Mouse (Mus musculus) forebrain, embryonic 11.5 days (tissue): Measurements from ENCODE around the gene Hspd1. TPM values are rescaled to one million over a fixed set of nuclear protein-coding genes. Genes with fewer than 3 reads are reported as not detected.
"Not testable (repeated sequence)": the region's sequence is repeated elsewhere in the genome, so short reads cannot be mapped to it uniquely, and the experiment has no call there.

ENCODE experiments used
- ATAC-seq: fragments of 200-750 bp; cut with Nextera tagmentation; replicated peaks from 2 replicates; pipeline ENCODE4 v1.8.0; 2017; ENCODE audit warnings: moderate TSS enrichment; ENCODE audit not compliant: low FRiP score
- DNase-seq: peaks from one replicate; pipeline ENCODE4 v3.0.0-alpha.2; 2017; ENCODE audit warnings: low spot score
- H3K27ac ChIP-seq: fragments of 300-500 bp; sonication (generic); 2 replicates; pipeline ENCODE4 v1.5.1; 2014; ENCODE audit warnings: low read depth, low read length
- H3K27me3 ChIP-seq: fragments of 300-500 bp; sonication (generic); 2 replicates; pipeline ENCODE4 v1.6.1; 2014; ENCODE audit warnings: mild to moderate bottlenecking, low read length, mixed read lengths; ENCODE audit not compliant: control insufficient read depth, insufficient read depth
- H3K36me3 ChIP-seq: fragments of 300-500 bp; sonication (generic); 2 replicates; pipeline ENCODE4 v1.6.1; 2014; ENCODE audit warnings: mild to moderate bottlenecking, low read length, moderate library complexity, mixed read lengths; ENCODE audit not compliant: control insufficient read depth, insufficient read depth
- H3K4me1 ChIP-seq: fragments of 300-500 bp; sonication (generic); replicated peaks from 2 replicates; pipeline ENCODE4 v1.6.1; 2014; ENCODE audit warnings: low read length, mixed read lengths; ENCODE audit not compliant: control insufficient read depth, insufficient read depth
- H3K4me2 ChIP-seq: fragments of 300-500 bp; sonication (generic); 2 replicates; pipeline ENCODE4 v1.6.1; 2014; ENCODE audit warnings: low read depth, mild to moderate bottlenecking, low read length, moderate library complexity, mixed read lengths; ENCODE audit not compliant: severe bottlenecking
- H3K4me3 ChIP-seq: fragments of 300-500 bp; sonication (generic); 2 replicates; pipeline ENCODE4 v1.5.1; 2014; ENCODE audit warnings: low read depth, low read length
- H3K9ac ChIP-seq: fragments of 300-500 bp; sonication (generic); 2 replicates; pipeline ENCODE4 v1.6.1; 2014; ENCODE audit warnings: low read length
- H3K9me3 ChIP-seq: fragments of 300-500 bp; sonication (generic); 2 replicates; pipeline ENCODE4 v1.6.1; 2016; ENCODE audit warnings: low read length, mixed read lengths; ENCODE audit not compliant: control insufficient read depth
- WGBS: fragments of 180-500 bp; shearing (Covaris S2); extraction: QIAGEN DNeasy Blood & Tissue Kit; methylation state at CpG from one replicate; pipeline ENCODE4 v1.1.7; 2014; 5-methylcytosine and 5-hydroxymethylcytosine counted together
- polyA plus RNA-seq: library from polyadenylated mRNA; unstranded; fragments of >200 nt; fragmentation: Nextera tagmentation; extraction: Ambion mirVana; gene quantifications from 2 replicates; pipeline ENCODE4 v1.2.1, GENCODE M21; 2014

The Hspd1 gene
- polyA plus RNA-seq, 1 experiment from 2014 or later = 416 TPM

GRCm38 (mm10) chr1:55129716-55130115 lies 41.7 kb upstream of the Hspd1 start:
- H3K9me3 ChIP-seq = no peaks in the 10 kb centered on the region
- ATAC-seq = no peak
- H3K4me2 ChIP-seq = no peak overlapping the region
- no peaks in the 10 kb centered on the region for H3K36me3 ChIP-seq
- 0 out of 2 replicates have a peak, but pooled peaks cover 3% of the 10 kb centered on the region for H3K4me1 ChIP-seq
- no peak overlapping the region for H3K4me3 ChIP-seq
- WGBS = 92% methylated on average over 5 of the region's 5 CpGs
- H3K27ac ChIP-seq = no peak overlapping the region
- H3K27me3 ChIP-seq = no peaks in the 10 kb centered on the region
- no peak overlapping the region for H3K9ac ChIP-seq
- no peak for DNase-seq

GRCm38 (mm10) chr1:55124136-55124535 lies 36.1 kb upstream of the Hspd1 start:
- 93% methylated on average over 2 of the region's 2 CpGs for WGBS
- not testable (repeated sequence) for H3K9ac ChIP-seq, H3K4me1 ChIP-seq, H3K4me3 ChIP-seq, H3K4me2 ChIP-seq, H3K9me3 ChIP-seq, ATAC-seq, H3K36me3 ChIP-seq, H3K27me3 ChIP-seq, H3K27ac ChIP-seq, DNase-seq

GRCm38 (mm10) chr1:55123561-55123960 lies 35.5 kb upstream of the Hspd1 start:
- Histone ChIP-seq H3K9ac (no peak overlapping the region), H3K4me3 (no peak overlapping the region), H3K36me3 (no peaks in the 10 kb centered on the region), H3K4me1 (no peaks in the 10 kb centered on the region), H3K27ac (no peak overlapping the region), H3K4me2 (no peak overlapping the region), H3K27me3 (no peaks in the 10 kb centered on the region), H3K9me3 (no peaks in the 10 kb centered on the region)
- 95% methylated on average over 2 of the region's 2 CpGs for WGBS
- ATAC-seq (no peak), DNase-seq (no peak)

- Histone ChIP-seq H3K9me3 (no peaks in the 10 kb centered on the region), H3K27ac (no peak overlapping the region), H3K36me3 (no peaks in the 10 kb centered on the region), H3K9ac (no peak overlapping the region), H3K27me3 (no peaks in the 10 kb centered on the region), H3K4me2 (no peak overlapping the region), H3K4me3 (no peak overlapping the region), H3K4me1 (no peaks in the 10 kb centered on the region)
- no peak for ATAC-seq
- no peak for DNase-seq
- WGBS = 88% methylated on average over 5 of the region's 5 CpGs
These were observed 35.0 kb upstream of the Hspd1 start for GRCm38 (mm10) chr1:55123046-55123445.

GRCm38 (mm10) chr1:55109066-55109766 lies 21.2 kb upstream of the Hspd1 start:
- 89% methylated on average over 4 of the region's 4 CpGs for WGBS
- no peaks in the 10 kb centered on the region for H3K9me3 ChIP-seq
- H3K27me3 ChIP-seq = no peaks in the 10 kb centered on the region
- no peaks in the 10 kb centered on the region for H3K4me1 ChIP-seq
- no peak overlapping the region for H3K4me2 ChIP-seq
- no peak overlapping the region for H3K9ac ChIP-seq
- ATAC-seq = no peak
- H3K27ac ChIP-seq = no peak overlapping the region
- no peak overlapping the region for H3K4me3 ChIP-seq
- no peak for DNase-seq
- no peaks in the 10 kb centered on the region for H3K36me3 ChIP-seq

GRCm38 (mm10) chr1:55108473-55108872 lies 20.4 kb upstream of the Hspd1 start:
- no peak overlapping the region for H3K9ac ChIP-seq

GRCm38 (mm10) chr1:55107644-55108043 lies 19.6 kb upstream of the Hspd1 start:
- Histone ChIP-seq H3K4me1 (no peaks in the 10 kb centered on the region), H3K36me3 (no peaks in the 10 kb centered on the region), H3K9me3 (no peaks in the 10 kb centered on the region), H3K4me3 (no peak overlapping the region), H3K27ac (no peak overlapping the region), H3K27me3 (no peaks in the 10 kb centered on the region), H3K4me2 (no peak overlapping the region), H3K9ac (no peak overlapping the region)
- no peak for ATAC-seq
- no peak for DNase-seq
- 86% methylated on average over 1 of the region's 1 CpGs for whole genome bisulfite sequencing

More at GRCm38 (mm10) chr1:55108473-55108872, 20.4 kb upstream of the Hspd1 start:
- no peaks in the 10 kb centered on the region for H3K4me1 ChIP-seq
- H3K36me3 ChIP-seq = no peaks in the 10 kb centered on the region
- no peak overlapping the region for H3K27ac ChIP-seq
- H3K4me2 ChIP-seq = no peak overlapping the region
- ATAC-seq = no peak
- H3K27me3 ChIP-seq = no peaks in the 10 kb centered on the region
- no peak overlapping the region for H3K4me3 ChIP-seq
- no peaks in the 10 kb centered on the region for H3K9me3 ChIP-seq
- 43% methylated on average over 2 of the region's 2 CpGs for WGBS
- DNase-seq = no peak

GRCm38 (mm10) chr1:55106919-55107585 lies 19.0 kb upstream of the Hspd1 start:
- Histone ChIP-seq H3K27me3 (no peaks in the 10 kb centered on the region), H3K27ac (no peak overlapping the region), H3K4me1 (no peaks in the 10 kb centered on the region), H3K9me3 (no peaks in the 10 kb centered on the region), H3K4me3 (no peak overlapping the region), H3K4me2 (no peak overlapping the region), H3K9ac (no peak overlapping the region), H3K36me3 (no peaks in the 10 kb centered on the region)
- 87% methylated on average over 9 of the region's 9 CpGs for WGBS
- ATAC-seq (no peak), DNase-seq (no peak)

- no peak overlapping the region for H3K4me3 ChIP-seq
- DNase-seq (no peak), ATAC-seq (no peak)
- peaks cover 4% of the 10 kb centered on the region; the same call in 1 of the 2 replicates for H3K36me3 ChIP-seq
- WGBS = 76% methylated on average over 1 of the region's 1 CpGs
- H3K4me2 ChIP-seq = no peak overlapping the region
- no peaks in the 10 kb centered on the region; the same call in 1 of the 2 replicates for H3K4me1 ChIP-seq
- H3K9ac ChIP-seq = no peak overlapping the region
- no peaks in the 10 kb centered on the region for H3K9me3 ChIP-seq
- H3K27me3 ChIP-seq = no peaks in the 10 kb centered on the region
- H3K27ac ChIP-seq = no peak overlapping the region
These were observed 4.4 kb upstream of the Hspd1 start for GRCm38 (mm10) chr1:55092469-55092868.
